Mouse (Mus musculus): ENCODE data around the gene Bcat1. TPM values are rescaled to one million over a fixed set of nuclear protein-coding genes. Genes with fewer than 3 reads are reported as not detected.
"Not testable (repeated sequence)": the region's sequence is repeated elsewhere in the genome, so short reads cannot be mapped to it uniquely, and the experiment has no call there.

The Bcat1 gene
- total RNA-seq, 4 experiments from 2014 or later: 0.02 to 1.2 (median 0.80) TPM

- DNase-seq (ENCODE audit: low spot score in 2 of 2): not testable (repeated sequence)
Observed at GRCm38 (mm10) chr6:145093038-145093622, 17.1 kb upstream of the Bcat1 start.

GRCm38 (mm10) chr6:145091998-145092397 is 16.0 kb upstream of the Bcat1 start:
- DNase-seq (ENCODE audit: low spot score in 2 of 2): no peak

GRCm38 (mm10) chr6:145090928-145091327 is 14.9 kb upstream of the Bcat1 start:
- no peak for DNase-seq (ENCODE audit: low spot score in 2 of 2)

DNA sequence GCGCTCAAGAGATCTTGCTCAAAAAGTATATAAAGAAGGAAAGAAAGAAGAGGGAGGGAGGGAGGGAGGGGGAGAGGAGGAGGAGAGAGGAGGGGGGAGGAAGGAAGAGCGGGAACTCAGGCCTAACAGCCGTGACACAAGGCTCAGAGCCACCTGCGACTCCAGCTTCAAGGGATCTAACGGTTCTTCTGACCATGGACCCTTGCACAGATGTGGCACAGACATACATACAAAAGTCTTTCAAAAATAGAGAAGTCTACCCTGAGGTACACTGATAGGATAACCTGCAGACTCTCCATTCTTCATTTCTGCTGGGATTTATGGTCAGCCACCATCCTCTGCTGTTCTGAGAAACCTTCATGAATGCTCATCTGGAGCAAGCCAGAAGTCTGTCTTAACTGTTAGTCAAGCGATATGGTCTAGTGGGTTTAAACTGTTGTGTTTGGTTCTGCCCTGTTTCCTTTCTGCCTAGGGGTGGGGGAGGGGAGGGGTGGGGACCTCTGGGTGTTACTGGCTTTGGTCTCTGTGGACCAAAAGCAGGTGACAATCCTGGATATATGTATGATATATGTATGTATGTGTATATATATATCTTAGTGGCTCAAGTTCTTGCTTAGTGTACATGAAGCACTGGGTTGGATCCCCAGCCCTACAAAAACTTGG is 14.3 kb upstream of the Bcat1 start:
- DNase-seq (ENCODE audit: low spot score in 2 of 2): no peak

GRCm38 (mm10) chr6:145089373-145089772 is 13.4 kb upstream of the Bcat1 start:
- no peak for DNase-seq (ENCODE audit: low spot score in 2 of 2)

DNA sequence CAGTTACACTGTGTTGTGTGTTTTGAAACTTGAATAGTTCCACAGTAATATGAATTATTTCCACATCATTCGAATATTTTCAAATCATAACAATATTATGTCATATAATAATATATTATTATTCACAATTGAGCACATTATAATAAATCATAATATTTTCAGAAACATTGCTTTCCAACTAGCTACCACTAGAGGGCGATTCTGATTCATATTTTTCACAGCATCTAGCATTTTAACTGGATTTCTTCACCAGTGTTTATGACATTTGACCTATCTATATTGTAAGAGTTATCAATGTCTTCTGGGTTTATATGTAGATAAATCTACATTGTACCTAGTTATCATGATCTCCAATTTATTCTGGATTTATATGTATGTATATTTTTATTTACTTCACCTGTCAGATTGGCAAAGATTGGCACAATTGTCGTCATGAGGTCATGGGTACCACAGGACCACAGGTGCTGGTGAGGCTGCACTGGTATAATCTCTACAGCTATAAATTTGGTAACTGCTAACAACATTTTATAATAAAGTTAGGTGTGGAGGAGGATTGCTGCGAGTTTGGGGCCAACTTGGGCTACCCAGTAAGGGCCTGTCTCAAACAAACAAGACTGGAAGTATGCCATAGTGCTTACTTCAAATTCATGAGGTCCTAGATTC is 12.6 kb upstream of the Bcat1 start:
- no peak for DNase-seq (ENCODE audit: low spot score in 2 of 2)

GRCm38 (mm10) chr6:145084343-145085117 is 8.5 kb upstream of the Bcat1 start:
- no peak for DNase-seq (ENCODE audit: low spot score in 2 of 2)

DNA sequence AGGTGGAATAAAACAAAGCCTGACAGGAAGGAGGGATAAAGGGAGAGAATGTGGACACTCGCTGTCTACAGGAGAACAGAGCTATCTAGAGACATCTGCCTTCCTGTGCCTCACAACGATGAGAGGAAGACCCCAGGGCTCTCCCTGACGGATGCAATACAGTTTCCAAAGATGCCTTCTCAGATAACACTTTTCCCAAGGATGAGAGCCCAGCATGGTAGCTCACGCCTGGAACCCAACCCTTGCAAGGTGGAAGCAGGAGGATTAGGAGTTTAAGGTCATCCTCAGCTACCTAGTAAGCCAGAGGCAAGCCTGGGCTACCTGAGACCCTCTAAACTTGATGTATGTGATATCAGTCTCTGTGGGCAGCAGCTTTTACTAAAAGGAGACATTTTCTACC is 5.7 kb upstream of the Bcat1 start:
- DNase-seq (ENCODE audit: low spot score in 2 of 2): no peak

- no peak for DNase-seq (ENCODE audit: low spot score in 2 of 2)
Observed at GRCm38 (mm10) chr6:145079087-145079759, 3.2 kb upstream of the Bcat1 start.

GRCm38 (mm10) chr6:145076286-145076685 is 302 bp upstream of the Bcat1 start:
- no peak for DNase-seq (ENCODE audit: low spot score in 2 of 2)

DNA sequence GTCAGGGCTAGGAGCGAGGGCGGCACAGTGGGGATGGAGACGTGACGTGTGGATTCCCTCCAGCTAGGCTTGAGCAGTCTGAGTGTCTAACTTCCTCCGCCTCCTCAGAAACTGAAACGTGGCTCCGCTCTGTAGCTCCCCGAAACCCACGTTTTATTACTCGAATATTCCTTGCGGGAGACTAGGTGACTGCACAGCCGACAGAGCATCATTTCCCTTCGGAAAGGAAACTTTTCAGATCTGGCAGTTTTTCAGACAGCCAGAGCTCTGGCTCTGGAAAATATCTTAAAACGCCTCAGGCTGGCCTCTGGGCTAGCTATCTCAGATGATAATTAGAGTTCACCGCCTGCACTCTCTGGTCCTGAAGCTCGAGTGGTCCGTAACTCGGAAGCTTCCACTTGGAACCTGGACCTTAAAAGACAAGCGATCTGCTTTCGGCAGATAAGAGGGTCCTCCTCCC is 866 bp downstream of the Bcat1 start:
- no peak for DNase-seq (ENCODE audit: low spot score in 2 of 2)

- DNase-seq (ENCODE audit: low spot score in 2 of 2): no peak
Observed at GRCm38 (mm10) chr6:145074461-145074860, 1.5 kb downstream of the Bcat1 start.

- no peak for DNase-seq (ENCODE audit: low spot score in 2 of 2)
Observed at GRCm38 (mm10) chr6:145069921-145070320, 6.1 kb downstream of the Bcat1 start.

DNA sequence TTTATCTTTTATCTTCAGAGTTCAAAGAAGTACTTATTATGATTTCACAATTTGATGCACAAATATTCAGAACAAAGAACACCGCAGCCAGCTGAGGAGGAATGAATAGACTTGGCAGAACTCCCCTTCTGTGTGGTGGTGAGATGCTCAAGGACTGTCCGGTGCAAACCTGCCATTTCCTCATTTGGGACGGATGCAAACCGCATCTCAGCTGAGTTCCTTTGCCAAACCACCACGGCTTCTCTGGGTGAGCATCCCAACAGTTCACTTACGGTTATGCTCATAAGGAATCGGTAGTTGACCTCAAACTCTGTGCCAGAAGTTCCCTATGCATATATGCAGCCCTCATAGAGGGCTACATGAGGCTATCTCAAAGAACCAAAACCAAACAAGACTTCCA is 6.6 kb downstream of the Bcat1 start:
- no peak for DNase-seq (ENCODE audit: low spot score in 2 of 2)

DNA sequence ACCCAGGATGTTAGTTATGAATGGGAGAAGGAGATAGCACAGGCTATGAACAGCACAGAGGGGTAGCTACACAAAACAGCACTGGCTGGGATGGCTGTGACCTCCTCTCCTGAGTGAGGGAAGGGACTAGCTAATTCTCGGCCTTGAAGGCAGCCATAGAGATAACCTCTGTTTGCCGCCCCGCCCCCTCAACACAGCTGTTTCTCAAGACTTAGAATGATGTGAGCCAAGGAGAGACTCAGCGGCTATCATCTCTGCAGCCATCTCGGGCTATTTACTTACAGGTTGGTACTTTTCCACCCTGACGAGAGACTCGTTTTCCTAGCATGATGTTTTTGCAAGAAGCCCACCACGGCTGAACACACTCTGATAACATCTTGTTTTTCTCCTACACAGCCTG is 8.3 kb downstream of the Bcat1 start:
- DNase-seq (ENCODE audit: low spot score in 2 of 2): no peak

DNA sequence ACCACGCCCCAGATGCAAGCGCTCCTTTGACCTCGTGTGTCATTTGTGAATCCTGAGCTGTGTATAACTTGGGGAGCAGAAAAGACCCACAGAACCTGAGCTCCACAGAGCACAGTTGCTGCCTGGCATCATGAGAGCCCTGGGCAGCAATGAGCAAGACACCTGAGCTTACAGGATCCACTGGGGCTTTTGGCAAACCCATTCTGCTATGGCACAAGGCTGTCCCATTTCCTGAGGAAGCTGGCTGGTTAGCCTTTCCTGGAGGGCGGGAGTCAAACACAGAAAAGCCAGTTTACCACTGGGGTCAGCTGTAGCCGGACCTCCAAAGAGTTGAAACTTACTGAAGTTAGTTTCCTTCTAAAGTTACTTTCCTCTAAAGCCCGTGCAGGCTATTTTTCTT is 9.6 kb downstream of the Bcat1 start:
- DNase-seq (ENCODE audit: low spot score in 2 of 2): no peak

- no peak for DNase-seq (ENCODE audit: low spot score in 2 of 2)
Observed at GRCm38 (mm10) chr6:145065301-145065845, 10.6 kb downstream of the Bcat1 start.

- DNase-seq (ENCODE audit: low spot score in 2 of 2): no peak
Observed at GRCm38 (mm10) chr6:145064104-145064503, 11.9 kb downstream of the Bcat1 start.

- no peak for DNase-seq (ENCODE audit: low spot score in 2 of 2)
Observed at GRCm38 (mm10) chr6:145063212-145063868, 12.6 kb downstream of the Bcat1 start.

DNA sequence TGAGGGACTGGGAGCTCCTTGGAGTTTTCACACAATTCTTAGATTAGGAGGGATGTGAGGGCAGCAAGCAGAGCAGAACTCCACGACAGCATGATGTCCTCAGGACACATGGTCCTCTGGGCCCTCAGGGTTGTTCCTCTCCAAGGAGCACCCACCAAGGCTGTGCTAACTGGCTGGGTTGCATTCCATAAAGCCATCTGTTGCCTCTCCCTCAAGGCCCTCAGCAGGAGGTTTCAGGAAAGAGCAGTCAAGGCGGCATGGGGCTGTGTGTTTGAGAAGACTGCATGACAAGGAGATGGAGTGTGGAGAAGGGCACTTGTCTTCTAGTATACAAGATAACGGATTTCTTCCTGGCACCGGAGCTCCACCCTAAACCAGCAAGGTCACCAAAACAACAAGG is 13.2 kb downstream of the Bcat1 start:
- DNase-seq (ENCODE audit: low spot score in 2 of 2): no peak

- DNase-seq (ENCODE audit: low spot score in 2 of 2): no peak
Observed at GRCm38 (mm10) chr6:145061361-145061760, 14.6 kb downstream of the Bcat1 start.
